Mouse (Mus musculus): ENCODE results near the gene Vmn1r195.
"Not testable (repeated sequence)": the region's sequence is repeated elsewhere in the genome, so short reads cannot be mapped to it uniquely, and the experiment has no call there.

GRCm38 (mm10) chr13:22308075-22308474, 37.8 kb downstream of the Vmn1r195 start:
- not testable (repeated sequence) for TF ChIP-seq CTCF (IDR thresholded peaks at IDR 0.05); POLR2A (IDR thresholded peaks at IDR 0.05; ENCODE audit: insufficient read depth, low read depth, low read length); EP300 (IDR thresholded peaks at IDR 0.05; ENCODE audit: insufficient read depth, low read depth, low read length)
